Mouse (Mus musculus): ENCODE results near the gene Nkd1.

DNA sequence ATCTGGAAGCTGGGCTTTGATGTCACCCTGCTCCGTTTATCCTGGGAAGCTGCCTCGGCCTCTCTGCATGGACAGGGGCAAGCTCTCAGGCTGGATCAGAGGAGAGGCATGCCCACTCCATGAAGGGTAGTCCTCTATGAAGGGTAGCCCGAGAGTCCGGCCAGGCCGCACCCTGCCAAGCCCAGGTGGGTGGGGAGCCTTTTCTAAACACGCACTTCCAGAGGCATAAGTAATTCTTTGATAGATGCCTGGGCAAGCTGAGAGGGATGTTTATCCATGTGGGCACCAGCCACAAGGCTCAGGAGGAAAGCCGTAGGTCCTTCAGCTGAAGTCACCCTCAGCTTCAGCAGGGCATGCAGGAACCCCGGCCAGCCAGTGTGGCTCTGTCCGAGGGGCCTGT, 7.0 kb downstream of the Nkd1 start:
- TF ChIP-seq CTCF (IDR thresholded peaks at IDR 0.05; ENCODE audit: borderline replicate concordance, control insufficient read depth, extremely low read depth, insufficient read depth, low read length, poor library complexity), result no peak
- TF ChIP-seq POLR2A (IDR thresholded peaks at IDR 0.05; ENCODE audit: control insufficient read depth, extremely low read depth, insufficient read depth, low read length, poor library complexity), result no peak
